Mouse (Mus musculus): ENCODE measurements around the gene Fgfr1op.

Fgfr1op gene

GRCm38 (mm10) chr17:8228622-8229021, 63.3 kb downstream of the Fgfr1op start:
- DNase-seq (ENCODE audit: low spot score) = no peak

- DNase-seq (ENCODE audit: low spot score) = no peak
These were observed 64.3 kb downstream of the Fgfr1op start for GRCm38 (mm10) chr17:8229607-8230006.

- DNase-seq (ENCODE audit: low spot score) = no peak
These were observed 66.8 kb downstream of the Fgfr1op start for GRCm38 (mm10) chr17:8232089-8232488.

- no peak for DNase-seq (ENCODE audit: low spot score)
These were observed 68.4 kb downstream of the Fgfr1op start for GRCm38 (mm10) chr17:8233618-8234214.

GRCm38 (mm10) chr17:8234537-8234936, 69.2 kb downstream of the Fgfr1op start:
- DNase-seq (ENCODE audit: low spot score) = no peak

- no peak for DNase-seq (ENCODE audit: low spot score)
These were observed 70.4 kb downstream of the Fgfr1op start, which contains the start of gene Ccr6 for GRCm38 (mm10) chr17:8235743-8236142. Gene Ccr6, plus strand, starts transcription at chr17:8236043.

GRCm38 (mm10) chr17:8238012-8238710, 72.9 kb downstream of the Fgfr1op start:
- no peak for DNase-seq (ENCODE audit: low spot score)

GRCm38 (mm10) chr17:8239561-8239960, 74.3 kb downstream of the Fgfr1op start:
- no peak for DNase-seq (ENCODE audit: low spot score)

- DNase-seq (ENCODE audit: low spot score) = no peak
These were observed 75.2 kb downstream of the Fgfr1op start for GRCm38 (mm10) chr17:8240517-8240916.

- no peak for DNase-seq (ENCODE audit: low spot score)
These were observed 76.3 kb downstream of the Fgfr1op start for GRCm38 (mm10) chr17:8241645-8242044.

- DNase-seq (ENCODE audit: low spot score) = no peak
These were observed 76.9 kb downstream of the Fgfr1op start for GRCm38 (mm10) chr17:8242186-8242585.

GRCm38 (mm10) chr17:8244124-8244523, 78.8 kb downstream of the Fgfr1op start:
- no peak for DNase-seq (ENCODE audit: low spot score)

GRCm38 (mm10) chr17:8246102-8246754, 80.9 kb downstream of the Fgfr1op start:
- no peak for DNase-seq (ENCODE audit: low spot score)
